Mouse (Mus musculus) cerebellum, adult 8-10 months (tissue): ENCODE measurements around the gene Mfap2.

Source experiments
- DNase-seq: peaks from one replicate; pipeline ENCODE4 v3.0.0; 2022

Gene Mfap2

GRCm38 (mm10) chr4:140988706-140989290, 21.4 kb upstream of the Mfap2 start:
- DNase-seq = no peak

GRCm38 (mm10) chr4:140989447-140989846, 20.8 kb upstream of the Mfap2 start:
- no peak for DNase-seq

GRCm38 (mm10) chr4:140992215-140992614, 18.0 kb upstream of the Mfap2 start:
- DNase-seq = no peak

GRCm38 (mm10) chr4:140993846-140994245, 16.4 kb upstream of the Mfap2 start:
- no peak for DNase-seq

- DNase-seq = no peak
Observed at GRCm38 (mm10) chr4:140995811-140996210, 14.4 kb upstream of the Mfap2 start.

- DNase-seq = no peak
Observed at GRCm38 (mm10) chr4:140996812-140997211, 13.4 kb upstream of the Mfap2 start.

GRCm38 (mm10) chr4:141005983-141006382, 4.2 kb upstream of the Mfap2 start:
- DNase-seq = no peak

- no peak for DNase-seq
Observed at GRCm38 (mm10) chr4:141008028-141008427, 2.2 kb upstream of the Mfap2 start.

- no peak for DNase-seq
Observed at GRCm38 (mm10) chr4:141010526-141010925, 308 bp downstream of the Mfap2 start.

GRCm38 (mm10) chr4:141010941-141011429, 767 bp downstream of the Mfap2 start:
- no peak for DNase-seq

GRCm38 (mm10) chr4:141011556-141012328, 1.5 kb downstream of the Mfap2 start:
- DNase-seq = peak; percentile 64

- no peak for DNase-seq
Observed at GRCm38 (mm10) chr4:141012558-141012957, 2.3 kb downstream of the Mfap2 start.

GRCm38 (mm10) chr4:141014114-141014513, 3.9 kb downstream of the Mfap2 start:
- no peak for DNase-seq

GRCm38 (mm10) chr4:141014856-141015255, 4.6 kb downstream of the Mfap2 start:
- DNase-seq = no peak

GRCm38 (mm10) chr4:141015356-141015755, 5.1 kb downstream of the Mfap2 start:
- no peak for DNase-seq

- DNase-seq = no peak
Observed at GRCm38 (mm10) chr4:141016311-141016710, 6.1 kb downstream of the Mfap2 start.

GRCm38 (mm10) chr4:141017657-141018436, 7.6 kb downstream of the Mfap2 start:
- no peak for DNase-seq

GRCm38 (mm10) chr4:141020220-141020619, 10.0 kb downstream of the Mfap2 start:
- DNase-seq = no peak

GRCm38 (mm10) chr4:141020811-141021613, 10.8 kb downstream of the Mfap2 start:
- peak; percentile 45 for DNase-seq

GRCm38 (mm10) chr4:141021614-141021929, 11.4 kb downstream of the Mfap2 start:
- DNase-seq = no peak

- DNase-seq = no peak
Observed at GRCm38 (mm10) chr4:141024052-141024451, 13.8 kb downstream of the Mfap2 start.

- DNase-seq = no peak
Observed at GRCm38 (mm10) chr4:141024992-141025391, 14.8 kb downstream of the Mfap2 start.
